Mouse (Mus musculus): ENCODE data around the gene Fbln1. TPM values are rescaled to one million over a fixed set of nuclear protein-coding genes. Genes with fewer than 3 reads are reported as not detected.

Fbln1 gene
- polyA plus RNA-seq, 1 experiment from 2014 or later = 145 TPM

GRCm38 (mm10) chr15:85272988-85273387 is 67.2 kb downstream of the Fbln1 start:
- ATAC-seq (replicated peaks; ENCODE audit: insufficient number of reproducible peaks, low FRiP score, low TSS enrichment) = no peak
- Histone ChIP-seq H3K9me3 (replicated peaks; ENCODE audit: control insufficient read depth, low read length) (no peaks in the 10 kb centered on the region), H3K27ac (ENCODE audit: low read depth, low read length) (no peak overlapping the region), H3K4me2 (peak overlapping the region; percentile 14; the same call in 1 of the 2 replicates), H3K4me1 (ENCODE audit: control insufficient read depth, insufficient read depth, low read length) (peaks cover 16% of the 10 kb centered on the region), H3K27me3 (ENCODE audit: control insufficient read depth, insufficient read depth, low read length) (no peaks in the 10 kb centered on the region), H3K9ac (ENCODE audit: low read depth, low read length) (no peak overlapping the region; the same call in 1 of the 2 replicates), H3K4me3 (ENCODE audit: low read depth, low read length) (no peak overlapping the region), H3K36me3 (ENCODE audit: control insufficient read depth, insufficient read depth, low read length) (no peaks in the 10 kb centered on the region)
- WGBS (ENCODE audit: insufficient replicate concordance) = 39% methylated on average over 11 of the region's 11 CpGs

DNA sequence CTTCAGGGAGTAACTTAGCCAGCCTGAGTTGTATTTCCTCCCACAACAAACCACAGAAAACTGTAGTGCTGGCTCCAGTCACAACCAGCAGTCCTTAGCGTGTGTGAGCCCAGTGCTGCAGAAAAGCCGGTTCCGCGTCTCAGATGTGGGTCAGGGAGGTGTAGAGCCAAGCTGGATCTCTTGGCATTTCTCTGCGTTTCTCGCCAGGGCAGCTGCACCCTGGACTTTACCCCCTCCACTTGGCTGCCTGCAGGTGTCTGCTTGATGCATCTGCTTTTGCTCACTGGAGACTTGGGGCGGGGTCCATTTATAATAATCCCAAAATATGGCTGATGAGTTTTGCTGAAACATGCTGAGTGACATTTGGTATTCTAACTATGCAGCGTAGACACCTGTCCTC is 71.5 kb downstream of the Fbln1 start:
- no peak overlapping the region for H3K27ac ChIP-seq (ENCODE audit: low read depth, low read length)

DNA sequence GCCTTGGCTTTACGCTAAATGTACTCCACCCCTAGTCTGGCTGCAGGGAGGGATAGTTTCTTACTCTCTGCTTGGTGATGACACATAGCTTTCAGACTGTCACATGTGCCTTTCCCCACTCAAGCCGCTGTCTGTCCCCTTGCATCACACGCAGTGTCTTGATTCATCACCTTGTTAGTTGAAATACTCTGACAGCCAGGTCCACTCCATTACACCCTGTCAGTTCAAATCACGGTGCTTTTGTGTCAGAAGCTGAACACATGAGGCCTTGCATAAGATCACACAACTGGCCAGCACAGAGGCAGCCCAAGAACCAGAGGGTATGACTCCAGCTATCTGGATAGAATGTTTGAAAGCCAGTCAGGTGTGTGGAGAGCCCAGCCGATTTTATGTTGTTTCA is 73.2 kb downstream of the Fbln1 start:
- H3K36me3 ChIP-seq (ENCODE audit: control insufficient read depth, insufficient read depth, low read length) = no peaks in the 10 kb centered on the region
- 68% methylated on average over 5 of the region's 5 CpGs for WGBS (ENCODE audit: insufficient replicate concordance)
- H3K9me3 ChIP-seq (replicated peaks; ENCODE audit: control insufficient read depth, low read length) = no peaks in the 10 kb centered on the region
- no peak overlapping the region for H3K4me2 ChIP-seq
- no peak overlapping the region for H3K27ac ChIP-seq (ENCODE audit: low read depth, low read length)
- no peak overlapping the region for H3K4me3 ChIP-seq (ENCODE audit: low read depth, low read length)
- H3K9ac ChIP-seq (ENCODE audit: low read depth, low read length) = no peak overlapping the region
- no peaks in the 10 kb centered on the region for H3K27me3 ChIP-seq (ENCODE audit: control insufficient read depth, insufficient read depth, low read length)
- H3K4me1 ChIP-seq (ENCODE audit: control insufficient read depth, insufficient read depth, low read length) = no peaks in the 10 kb centered on the region
- ATAC-seq (replicated peaks; ENCODE audit: insufficient number of reproducible peaks, low FRiP score, low TSS enrichment) = no peak

More for the DNA sequence above, 71.5 kb downstream of the Fbln1 start:
- Histone ChIP-seq H3K4me3 (ENCODE audit: low read depth, low read length) (no peak overlapping the region), H3K9me3 (replicated peaks; ENCODE audit: control insufficient read depth, low read length) (no peaks in the 10 kb centered on the region), H3K27me3 (ENCODE audit: control insufficient read depth, insufficient read depth, low read length) (no peaks in the 10 kb centered on the region), H3K36me3 (ENCODE audit: control insufficient read depth, insufficient read depth, low read length) (no peaks in the 10 kb centered on the region), H3K4me1 (ENCODE audit: control insufficient read depth, insufficient read depth, low read length) (peaks cover 6% of the 10 kb centered on the region), H3K4me2 (no peak overlapping the region), H3K9ac (ENCODE audit: low read depth, low read length) (no peak overlapping the region)
- no peak for ATAC-seq (replicated peaks; ENCODE audit: insufficient number of reproducible peaks, low FRiP score, low TSS enrichment)
- 85% methylated on average over 8 of the region's 8 CpGs for WGBS (ENCODE audit: insufficient replicate concordance)

DNA sequence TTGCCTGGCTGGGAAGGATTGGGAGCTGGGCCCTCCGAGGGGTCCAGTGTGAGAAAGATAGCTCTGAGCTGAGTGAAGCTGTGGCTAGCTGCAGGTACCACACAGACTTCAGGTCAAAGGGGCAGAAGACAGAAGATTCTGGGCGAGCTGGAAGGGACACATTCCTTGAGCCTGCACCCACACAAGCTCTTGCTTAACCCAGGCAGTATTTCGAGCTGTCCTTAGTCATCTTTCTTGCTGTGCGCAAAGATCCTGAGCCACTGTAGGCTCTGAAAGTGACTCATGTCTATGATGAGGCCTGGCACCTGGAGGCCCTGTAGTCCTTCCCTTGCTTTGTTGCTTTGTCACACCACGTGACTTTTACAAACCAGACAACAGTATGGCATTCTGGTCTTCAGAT is 76.3 kb downstream of the Fbln1 start:
- Histone ChIP-seq H3K36me3 (ENCODE audit: control insufficient read depth, insufficient read depth, low read length) (no peaks in the 10 kb centered on the region), H3K4me1 (ENCODE audit: control insufficient read depth, insufficient read depth, low read length) (no peaks in the 10 kb centered on the region), H3K27me3 (ENCODE audit: control insufficient read depth, insufficient read depth, low read length) (no peaks in the 10 kb centered on the region), H3K4me2 (no peak overlapping the region), H3K9ac (ENCODE audit: low read depth, low read length) (no peak overlapping the region), H3K27ac (ENCODE audit: low read depth, low read length) (no peak overlapping the region), H3K4me3 (ENCODE audit: low read depth, low read length) (no peak overlapping the region), H3K9me3 (replicated peaks; ENCODE audit: control insufficient read depth, low read length) (no peaks in the 10 kb centered on the region)
- ATAC-seq (replicated peaks; ENCODE audit: insufficient number of reproducible peaks, low FRiP score, low TSS enrichment) = no peak
- 70% methylated on average over 5 of the region's 5 CpGs for WGBS (ENCODE audit: insufficient replicate concordance)

- no peaks in the 10 kb centered on the region for H3K27me3 ChIP-seq (ENCODE audit: control insufficient read depth, insufficient read depth, low read length)
- 91% methylated on average over 6 of the region's 6 CpGs for WGBS (ENCODE audit: insufficient replicate concordance)
- ATAC-seq (replicated peaks; ENCODE audit: insufficient number of reproducible peaks, low FRiP score, low TSS enrichment) = no peak
- H3K27ac ChIP-seq (ENCODE audit: low read depth, low read length) = no peak overlapping the region
- no peak overlapping the region for H3K4me3 ChIP-seq (ENCODE audit: low read depth, low read length)
- no peaks in the 10 kb centered on the region for H3K4me1 ChIP-seq (ENCODE audit: control insufficient read depth, insufficient read depth, low read length)
- H3K9me3 ChIP-seq (replicated peaks; ENCODE audit: control insufficient read depth, low read length) = no peaks in the 10 kb centered on the region
- no peak overlapping the region for H3K9ac ChIP-seq (ENCODE audit: low read depth, low read length)
- H3K36me3 ChIP-seq (ENCODE audit: control insufficient read depth, insufficient read depth, low read length) = no peaks in the 10 kb centered on the region
- H3K4me2 ChIP-seq = no peak overlapping the region
These were observed 78.9 kb downstream of the Fbln1 start for GRCm38 (mm10) chr15:85284651-85285050.

- WGBS (ENCODE audit: insufficient replicate concordance) = 77% methylated on average over 3 of the region's 3 CpGs
- Histone ChIP-seq H3K36me3 (ENCODE audit: control insufficient read depth, insufficient read depth, low read length) (no peaks in the 10 kb centered on the region), H3K27me3 (ENCODE audit: control insufficient read depth, insufficient read depth, low read length) (no peaks in the 10 kb centered on the region)
These were observed 88.9 kb downstream of the Fbln1 start for GRCm38 (mm10) chr15:85294632-85295031.

GRCm38 (mm10) chr15:85295544-85295943 is 89.8 kb downstream of the Fbln1 start:
- Histone ChIP-seq H3K27ac (ENCODE audit: low read depth, low read length) (no peak overlapping the region), H3K9me3 (replicated peaks; ENCODE audit: control insufficient read depth, low read length) (no peaks in the 10 kb centered on the region), H3K36me3 (ENCODE audit: control insufficient read depth, insufficient read depth, low read length) (no peaks in the 10 kb centered on the region), H3K9ac (ENCODE audit: low read depth, low read length) (no peak overlapping the region), H3K27me3 (ENCODE audit: control insufficient read depth, insufficient read depth, low read length) (no peaks in the 10 kb centered on the region), H3K4me3 (ENCODE audit: low read depth, low read length) (no peak overlapping the region), H3K4me1 (ENCODE audit: control insufficient read depth, insufficient read depth, low read length) (peaks cover 16% of the 10 kb centered on the region), H3K4me2 (no peak overlapping the region)
- 71% methylated on average over 8 of the region's 8 CpGs for WGBS (ENCODE audit: insufficient replicate concordance)
- ATAC-seq (replicated peaks; ENCODE audit: insufficient number of reproducible peaks, low FRiP score, low TSS enrichment) = no peak

More at GRCm38 (mm10) chr15:85294632-85295031, 88.9 kb downstream of the Fbln1 start:
- ATAC-seq (replicated peaks; ENCODE audit: insufficient number of reproducible peaks, low FRiP score, low TSS enrichment) = no peak
- peaks cover 16% of the 10 kb centered on the region for H3K4me1 ChIP-seq (ENCODE audit: control insufficient read depth, insufficient read depth, low read length)
- H3K4me2 ChIP-seq = no peak overlapping the region
- H3K9me3 ChIP-seq (replicated peaks; ENCODE audit: control insufficient read depth, low read length) = no peaks in the 10 kb centered on the region
- no peak overlapping the region for H3K9ac ChIP-seq (ENCODE audit: low read depth, low read length)
- no peak overlapping the region for H3K4me3 ChIP-seq (ENCODE audit: low read depth, low read length)
- no peak overlapping the region for H3K27ac ChIP-seq (ENCODE audit: low read depth, low read length)

- Histone ChIP-seq H3K4me1 (ENCODE audit: control insufficient read depth, insufficient read depth, low read length) (peaks cover 16% of the 10 kb centered on the region), H3K27me3 (ENCODE audit: control insufficient read depth, insufficient read depth, low read length) (no peaks in the 10 kb centered on the region), H3K27ac (ENCODE audit: low read depth, low read length) (no peak overlapping the region), H3K4me2 (no peak overlapping the region), H3K4me3 (ENCODE audit: low read depth, low read length) (no peak overlapping the region), H3K36me3 (ENCODE audit: control insufficient read depth, insufficient read depth, low read length) (no peaks in the 10 kb centered on the region), H3K9ac (ENCODE audit: low read depth, low read length) (no peak overlapping the region), H3K9me3 (replicated peaks; ENCODE audit: control insufficient read depth, low read length) (no peaks in the 10 kb centered on the region)
- WGBS (ENCODE audit: insufficient replicate concordance) = 60% methylated on average over 2 of the region's 2 CpGs
- no peak for ATAC-seq (replicated peaks; ENCODE audit: insufficient number of reproducible peaks, low FRiP score, low TSS enrichment)
These were observed 90.2 kb downstream of the Fbln1 start for GRCm38 (mm10) chr15:85295977-85296376.

DNA sequence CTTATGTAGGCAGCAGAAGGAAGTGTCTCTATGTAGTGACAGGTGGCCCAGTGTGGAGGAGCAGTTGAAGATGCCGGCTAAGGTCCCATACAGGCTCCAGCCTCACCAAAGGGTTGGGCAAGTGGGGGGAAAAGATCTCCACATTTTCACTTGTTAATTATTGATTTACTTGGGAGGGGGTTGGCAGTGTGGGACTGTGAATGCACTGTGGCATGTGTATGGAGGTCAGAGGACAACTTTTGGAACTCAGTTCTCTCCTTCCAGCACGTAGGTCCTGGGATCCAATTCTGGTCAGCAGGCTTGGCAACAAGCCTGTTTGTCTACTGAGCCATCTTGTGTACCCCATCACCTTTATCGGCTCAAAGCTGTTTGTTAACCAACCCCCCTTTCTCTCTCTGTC is 90.8 kb downstream of the Fbln1 start:
- H3K27ac ChIP-seq (ENCODE audit: low read depth, low read length) = no peak overlapping the region
- peaks cover 16% of the 10 kb centered on the region for H3K4me1 ChIP-seq (ENCODE audit: control insufficient read depth, insufficient read depth, low read length)
- H3K27me3 ChIP-seq (ENCODE audit: control insufficient read depth, insufficient read depth, low read length) = no peaks in the 10 kb centered on the region
- ATAC-seq (replicated peaks; ENCODE audit: insufficient number of reproducible peaks, low FRiP score, low TSS enrichment) = no peak
- 72% methylated on average over 3 of the region's 3 CpGs for WGBS (ENCODE audit: insufficient replicate concordance)
- H3K9ac ChIP-seq (ENCODE audit: low read depth, low read length) = no peak overlapping the region
- H3K4me3 ChIP-seq (ENCODE audit: low read depth, low read length) = no peak overlapping the region
- H3K9me3 ChIP-seq (replicated peaks; ENCODE audit: control insufficient read depth, low read length) = no peaks in the 10 kb centered on the region
- H3K4me2 ChIP-seq = no peak overlapping the region
- no peaks in the 10 kb centered on the region for H3K36me3 ChIP-seq (ENCODE audit: control insufficient read depth, insufficient read depth, low read length)

All from heart, embryonic 11.5 days (tissue).